Mouse (Mus musculus) fibroblast of lung, adult 2 months (primary cell): ENCODE measurements around the gene Nr2e1.

Experiments used
- DNase-seq: peaks from one replicate; pipeline ENCODE4 v3.0.0-alpha.2; 2011; ENCODE audit warnings: low read depth

The Nr2e1 gene

GRCm38 (mm10) chr10:42583157-42583872 is at the start of gene Nr2e1, which contains the start of gene Ostm1:
TSS of gene Nr2e1 (minus strand) at chr10:42583632.
TSS of gene Ostm1 (plus strand) at chr10:42583822.
- DNase-seq: no peak

GRCm38 (mm10) chr10:42632453-42633360 is 49.3 kb upstream of the Nr2e1 start:
- no peak for DNase-seq

GRCm38 (mm10) chr10:42631754-42632452 is 48.5 kb upstream of the Nr2e1 start:
- DNase-seq: no peak

- DNase-seq: no peak
Observed at GRCm38 (mm10) chr10:42630596-42631355, 47.3 kb upstream of the Nr2e1 start.

GRCm38 (mm10) chr10:42625907-42626306 is 42.5 kb upstream of the Nr2e1 start:
- no peak for DNase-seq

- no peak for DNase-seq
Observed at GRCm38 (mm10) chr10:42618291-42618690, 34.9 kb upstream of the Nr2e1 start.

GRCm38 (mm10) chr10:42614766-42615165 is 31.3 kb upstream of the Nr2e1 start:
- no peak for DNase-seq

- DNase-seq: no peak
Observed at GRCm38 (mm10) chr10:42613639-42614381, 30.4 kb upstream of the Nr2e1 start.

GRCm38 (mm10) chr10:42613075-42613474 is 29.6 kb upstream of the Nr2e1 start:
- DNase-seq: no peak

GRCm38 (mm10) chr10:42606757-42607156 is 23.3 kb upstream of the Nr2e1 start:
- no peak for DNase-seq

GRCm38 (mm10) chr10:42604874-42605273 is 21.4 kb upstream of the Nr2e1 start:
- DNase-seq: no peak

GRCm38 (mm10) chr10:42601556-42601955 is 18.1 kb upstream of the Nr2e1 start:
- no peak for DNase-seq

- no peak for DNase-seq
Observed at GRCm38 (mm10) chr10:42598615-42599014, 15.2 kb upstream of the Nr2e1 start.

GRCm38 (mm10) chr10:42593201-42593600 is 9.8 kb upstream of the Nr2e1 start:
- no peak for DNase-seq

- DNase-seq: no peak
Observed at GRCm38 (mm10) chr10:42591993-42592686, 8.7 kb upstream of the Nr2e1 start.

- DNase-seq: no peak
Observed at GRCm38 (mm10) chr10:42591185-42591992, 8.0 kb upstream of the Nr2e1 start.

GRCm38 (mm10) chr10:42590261-42591184 is 7.1 kb upstream of the Nr2e1 start:
- DNase-seq: no peak

- DNase-seq: no peak
Observed at GRCm38 (mm10) chr10:42589505-42589904, 6.1 kb upstream of the Nr2e1 start.
